8 mouse cellular contexts compared by ENCODE assay signal in genomic region chr4:124035192-124035591, GRCm38 (mm10).
A peak's percentile ranks its signal among the peaks of the same experiment; 100 is the strongest.
DNase-seq lines count a peak whose midpoint lies in the region; ATAC-seq lines count a peak whose summit lies in the region.

No protein-coding gene starts in this region.

- H3K36me3 ChIP-seq in lung, embryonic 16.5 days (ENCODE audit: control insufficient read depth, insufficient read depth, low read length): no peaks in the 10 kb centered on the region
- H3K36me3 ChIP-seq in hindbrain, embryonic 13.5 days: no peaks in the 10 kb centered on the region

- H3K4me2 ChIP-seq in lung, embryonic 16.5 days (ENCODE audit: low read depth, low read length): no peak overlapping the region
- peak overlapping the region; percentile 34 for H3K4me2 ChIP-seq in hindbrain, embryonic 13.5 days

- peak; percentile 33 to 54 for DNase-seq in frontal cortex, postnatal 10 days (ENCODE audit: low spot score in 2 of 2)
- no peak for DNase-seq in lung, postnatal 14 days
- peak; percentile 55 for DNase-seq in retina, postnatal 1 day
- no peak for DNase-seq in kidney, adult 9 months

- H3K4me3 ChIP-seq in lung, embryonic 16.5 days (ENCODE audit: low read length): no peak overlapping the region
- no peak overlapping the region for H3K4me3 ChIP-seq in hindbrain, embryonic 13.5 days

- no peak for ATAC-seq in frontal cortex, adult (ENCODE audit: low TSS enrichment)
- ATAC-seq in lung, embryonic 16.5 days (ENCODE audit: low read depth): peak; percentile 45; the same call in 1 of the 2 replicates
- ATAC-seq in hindbrain, embryonic 13.5 days (ENCODE audit: low FRiP score): peak; percentile 87
- ATAC-seq in monocyte, adult 5-6 weeks (replicated peaks; ENCODE audit: insufficient number of reproducible peaks, low FRiP score, low TSS enrichment, poor library complexity, severe bottlenecking): no peak

- H3K27me3 ChIP-seq in lung, embryonic 16.5 days (ENCODE audit: control insufficient read depth, insufficient read depth, low read depth, low read length): no peaks in the 10 kb centered on the region; the same call in 1 of the 2 replicates
- no peaks in the 10 kb centered on the region for H3K27me3 ChIP-seq in hindbrain, embryonic 13.5 days

- WGBS in lung, embryonic 16.5 days: 26% methylated on average over 6 of the region's 7 CpGs
- WGBS in hindbrain, embryonic 13.5 days: 4% methylated on average over 7 of the region's 7 CpGs

- H3K9ac ChIP-seq in lung, embryonic 16.5 days (ENCODE audit: low read length): no peak overlapping the region
- H3K9ac ChIP-seq in hindbrain, embryonic 13.5 days: 0 out of 2 replicates have a peak overlapping the region, but pooled peaks have one; percentile 30

- no peaks in the 10 kb centered on the region for H3K4me1 ChIP-seq in lung, embryonic 16.5 days (replicated peaks; ENCODE audit: control insufficient read depth, insufficient read depth, low read length)
- H3K4me1 ChIP-seq in hindbrain, embryonic 13.5 days (replicated peaks): peaks cover 51% of the 10 kb centered on the region

- no peak overlapping the region for H3K27ac ChIP-seq in lung, embryonic 16.5 days (ENCODE audit: low read length)
- H3K27ac ChIP-seq in hindbrain, embryonic 13.5 days: peak overlapping the region; percentile 91

- H3K9me3 ChIP-seq in lung, embryonic 16.5 days (ENCODE audit: control insufficient read depth, low read length): no peaks in the 10 kb centered on the region
- no peaks in the 10 kb centered on the region for H3K9me3 ChIP-seq in hindbrain, embryonic 13.5 days

Comparison
In these comparisons a context has a peak if more than half of its experiments do, and no peak if none do; other contexts are left out.
1. DNase-seq: peak in frontal cortex, postnatal 10 days (2 of 2) and retina, postnatal 1 day (single experiment); none in lung, postnatal 14 days (single experiment) and kidney, adult 9 months (single experiment).
2. ATAC-seq: peak in lung, embryonic 16.5 days (single experiment) and hindbrain, embryonic 13.5 days (single experiment); none in frontal cortex, adult (single experiment) and monocyte, adult 5-6 weeks (single experiment).